Mouse (Mus musculus) small intestine, adult 2 months (tissue): ENCODE measurements around the gene H2-DMb2.

ENCODE experiments used
- CTCF ChIP-seq: fragments of 200-500 bp; IDR thresholded peaks from 2 replicates; pipeline ENCODE4 v1.5.1; 2012; ENCODE audit warnings: low read depth, mild to moderate bottlenecking, control low read depth, inconsistent platforms, low read length, moderate library complexity, mixed read lengths; ENCODE audit not compliant: insufficient replicate concordance, insufficient read length; ENCODE audit errors: extremely low read depth
- POLR2A ChIP-seq: fragments of 200-500 bp; IDR thresholded peaks from 2 replicates; pipeline ENCODE4 v1.6.1; 2012; ENCODE audit warnings: low read depth, mild to moderate bottlenecking, control low read depth, inconsistent platforms, low read length, moderate library complexity

- TF ChIP-seq CTCF (no peak), POLR2A (no peak)
Observed at GRCm38 (mm10) chr17:34096497-34097010, 46.6 kb upstream of the H2-DMb2 start.
